Mouse (Mus musculus): ENCODE data around the gene Nlgn1. TPM values are rescaled to one million over a fixed set of nuclear protein-coding genes. Genes with fewer than 3 reads are reported as not detected.

Nlgn1 gene
- polyA plus RNA-seq, 1 experiment from 2014 or later, result 1.9 TPM

- WGBS, result 79% methylated on average over 1 of the region's 1 CpGs
- Histone ChIP-seq H3K4me3 (ENCODE audit: low read depth, low read length) (no peak overlapping the region), H3K4me1 (ENCODE audit: control insufficient read depth, insufficient read depth, low read length) (no peaks in the 10 kb centered on the region), H3K4me2 (ENCODE audit: low read depth, low read length) (no peak overlapping the region), H3K36me3 (replicated peaks; ENCODE audit: control insufficient read depth, insufficient read depth, low read depth, low read length) (no peaks in the 10 kb centered on the region), H3K9ac (replicated peaks; ENCODE audit: low read length) (no peak overlapping the region), H3K27ac (replicated peaks; ENCODE audit: low read depth, low read length) (no peak overlapping the region), H3K27me3 (ENCODE audit: control insufficient read depth, insufficient read depth, low read length) (no peaks in the 10 kb centered on the region), H3K9me3 (replicated peaks; ENCODE audit: control insufficient read depth, low read length) (no peaks in the 10 kb centered on the region)
- ATAC-seq (replicated peaks; ENCODE audit: insufficient number of reproducible peaks, low FRiP score, low TSS enrichment, low read depth), result no peak
- no peak for DNase-seq (ENCODE audit: low spot score)
These were observed 889.6 kb downstream of the Nlgn1 start for GRCm38 (mm10) chr3:25442617-25443016.

- no peak for DNase-seq (ENCODE audit: low spot score)
- no peak for ATAC-seq (replicated peaks; ENCODE audit: insufficient number of reproducible peaks, low FRiP score, low TSS enrichment, low read depth)
- H3K9ac ChIP-seq (replicated peaks; ENCODE audit: low read length), result no peak overlapping the region
- H3K27ac ChIP-seq (replicated peaks; ENCODE audit: low read depth, low read length), result no peak overlapping the region
- H3K9me3 ChIP-seq (replicated peaks; ENCODE audit: control insufficient read depth, low read length), result no peaks in the 10 kb centered on the region
- no peak overlapping the region for H3K4me3 ChIP-seq (ENCODE audit: low read depth, low read length)
- H3K36me3 ChIP-seq (replicated peaks; ENCODE audit: control insufficient read depth, insufficient read depth, low read depth, low read length), result no peaks in the 10 kb centered on the region
- no peaks in the 10 kb centered on the region for H3K4me1 ChIP-seq (ENCODE audit: control insufficient read depth, insufficient read depth, low read length)
- no peaks in the 10 kb centered on the region for H3K27me3 ChIP-seq (ENCODE audit: control insufficient read depth, insufficient read depth, low read length)
- H3K4me2 ChIP-seq (ENCODE audit: low read depth, low read length), result no peak overlapping the region
These were observed 905.3 kb downstream of the Nlgn1 start for GRCm38 (mm10) chr3:25426931-25427330.

GRCm38 (mm10) chr3:25412003-25412402, 920.3 kb downstream of the Nlgn1 start:
- H3K4me2 ChIP-seq (ENCODE audit: low read depth, low read length), result no peak overlapping the region
- no peak for ATAC-seq (replicated peaks; ENCODE audit: insufficient number of reproducible peaks, low FRiP score, low TSS enrichment, low read depth)
- 91% methylated on average over 4 of the region's 4 CpGs for WGBS

More at GRCm38 (mm10) chr3:25412003-25412402, 920.3 kb downstream of the Nlgn1 start:
- Histone ChIP-seq H3K27me3 (ENCODE audit: control insufficient read depth, insufficient read depth, low read length) (no peaks in the 10 kb centered on the region), H3K4me1 (ENCODE audit: control insufficient read depth, insufficient read depth, low read length) (no peaks in the 10 kb centered on the region), H3K27ac (replicated peaks; ENCODE audit: low read depth, low read length) (no peak overlapping the region), H3K36me3 (replicated peaks; ENCODE audit: control insufficient read depth, insufficient read depth, low read depth, low read length) (no peaks in the 10 kb centered on the region), H3K4me3 (ENCODE audit: low read depth, low read length) (no peak overlapping the region), H3K9me3 (replicated peaks; ENCODE audit: control insufficient read depth, low read length) (no peaks in the 10 kb centered on the region), H3K9ac (replicated peaks; ENCODE audit: low read length) (no peak overlapping the region)
- no peak for DNase-seq (ENCODE audit: low spot score)

Data from embryonic facial prominence, embryonic 11.5 days (tissue).